Mouse (Mus musculus) lung, adult 2 months (tissue): ENCODE measurements around the gene Mypop.

ENCODE experiments used
- CTCF ChIP-seq: fragments of 200-500 bp; IDR thresholded peaks from 2 replicates; pipeline ENCODE4 v1.5.1; 2011; ENCODE audit warnings: mild to moderate bottlenecking, low read length, control low read depth; ENCODE audit not compliant: insufficient read depth
- POLR2A ChIP-seq: fragments of 200-500 bp; IDR thresholded peaks from 2 replicates; pipeline ENCODE4 v1.6.1; 2011; ENCODE audit warnings: low read depth, mild to moderate bottlenecking, control low read depth, low read length, borderline replicate concordance; ENCODE audit errors: extremely low read depth

GRCm38 (mm10) chr7:18993036-18993435, 2.0 kb downstream of the Mypop start:
- no peak for TF ChIP-seq CTCF
- no peak for TF ChIP-seq POLR2A
